Mouse (Mus musculus): ENCODE data around the gene Zc3h12a. TPM values are rescaled to one million over a fixed set of nuclear protein-coding genes. Genes with fewer than 3 reads are reported as not detected.

The Zc3h12a gene
- total and polyA plus RNA-seq, 3 experiments, result 2.1 to 13.4 (median 7.7) TPM

GRCm38 (mm10) chr4:125116090-125116861 lies 11.4 kb downstream of the Zc3h12a start:
- in situ Hi-C loops (cut with MboI; ENCODE audit: low pct_ligation_motif_present, low pct_unique_long_range_greater_than_20kb, low sequenced_read_pairs) (no loop called here), dilution Hi-C loops (cut with MboI; ENCODE audit: extremely low pct_ligation_motif_present, extremely low pct_unique_long_range_greater_than_20kb, low sequenced_read_pairs) (no loop called here)
- peaks cover 35 to 73% of the 10 kb centered on the region in 2 experiments for H3K4me1 ChIP-seq (ENCODE audit: control insufficient read depth in 1 of 2, insufficient read depth in 2 of 2)
- peak overlapping the region; percentile 86 for H3K27ac ChIP-seq (ENCODE audit: insufficient read depth, low read depth)
- TF ChIP-seq TBP (conservative IDR thresholded peaks at IDR 0.05; ENCODE audit: low read depth, low read length) (no peak), ETS1 (conservative IDR thresholded peaks at IDR 0.05; ENCODE audit: low read depth, low read length) (no peak), IRF4 (IDR thresholded peaks at IDR 0.05; ENCODE audit: low read depth, low read length) (peak; percentile 52; the same call in 1 of the 2 replicates), CHD1 (IDR thresholded peaks at IDR 0.05; ENCODE audit: low read depth, low read length) (no peak), MXI1 (IDR thresholded peaks at IDR 0.05; ENCODE audit: low read depth, low read length) (peak; percentile 78; the same call in 1 of the 2 replicates), ELF1 (IDR thresholded peaks at IDR 0.05; ENCODE audit: low read depth, low read length) (peak; percentile 22; the same call in 1 of the 2 replicates), SIN3A (IDR thresholded peaks at IDR 0.05; ENCODE audit: low read length) (no peak), CHD2 (IDR thresholded peaks at IDR 0.05; ENCODE audit: low read length) (no peak), UBTF (IDR thresholded peaks at IDR 0.05; ENCODE audit: low read depth, low read length) (0 out of 2 replicates have a peak, but pooled peaks have one; percentile 56), ZNF384 (IDR thresholded peaks at IDR 0.05; ENCODE audit: low read depth, low read length) (no peak), EP300 (IDR thresholded peaks at IDR 0.05; ENCODE audit: low read length) (peak; percentile 63), RAD21 (IDR thresholded peaks at IDR 0.05; ENCODE audit: low read depth, low read length) (no peak), SMC3 (IDR thresholded peaks at IDR 0.05; ENCODE audit: low read depth, low read length) (no peak), BHLHE40 (IDR thresholded peaks at IDR 0.05; ENCODE audit: low read depth, low read length) (no peak), POLR2A (IDR thresholded peaks at IDR 0.05; ENCODE audit: low read depth, low read length) (peak; percentile 50; the same call in 1 of the 2 replicates), MAZ (IDR thresholded peaks at IDR 0.05; ENCODE audit: low read depth, low read length) (no peak), JUND (conservative IDR thresholded peaks at IDR 0.05; ENCODE audit: low read depth, low read length) (no peak), MAX (IDR thresholded peaks at IDR 0.05; ENCODE audit: low read length) (peak; percentile 88), MYC (IDR thresholded peaks at IDR 0.05; ENCODE audit: low read depth, low read length) (0 out of 2 replicates have a peak, but pooled peaks have one; percentile 58)
- H3K27me3 ChIP-seq (replicated peaks), result no peaks in the 10 kb centered on the region
- peak; percentile 79 for DNase-seq (ENCODE audit: extremely low read depth)
- no peak overlapping the region for H3K4me3 ChIP-seq (replicated peaks in 1 of 3; ENCODE audit: low read depth in 2 of 3, low read length in 2 of 3, poor library complexity in 1 of 3)
- no peaks in the 10 kb centered on the region for H3K9me3 ChIP-seq (replicated peaks; ENCODE audit: low read length)
- H3K4me2 ChIP-seq (ENCODE audit: insufficient read depth, low read depth, poor library complexity, severe bottlenecking), result peak overlapping the region; percentile 7; the same call in 1 of the 2 replicates
- H3K79me2 ChIP-seq (replicated peaks; ENCODE audit: control insufficient read depth, extremely low read depth, insufficient read depth, poor library complexity, severe bottlenecking), result no peaks in the 10 kb centered on the region
- H3K36me3 ChIP-seq (replicated peaks in 1 of 2; ENCODE audit: control insufficient read depth in 1 of 2, insufficient read depth in 1 of 2, low read length in 1 of 2), result peaks cover 28 to 51% of the 10 kb centered on the region in 2 experiments
- H3K9ac ChIP-seq (ENCODE audit: insufficient read depth, low read depth), result no peak overlapping the region

GRCm38 (mm10) chr4:125115710-125116089 lies 11.9 kb downstream of the Zc3h12a start:
- H3K27me3 ChIP-seq (replicated peaks), result no peaks in the 10 kb centered on the region
- H3K4me1 ChIP-seq (ENCODE audit: control insufficient read depth in 1 of 2, insufficient read depth in 2 of 2), result peaks cover 35 to 67% of the 10 kb centered on the region in 2 experiments
- H3K27ac ChIP-seq (ENCODE audit: insufficient read depth, low read depth), result peak overlapping the region; percentile 86
- no peak for TF ChIP-seq RCOR1 (conservative IDR thresholded peaks at IDR 0.05; ENCODE audit: low read depth, low read length)
- TF ChIP-seq ETS1 (conservative IDR thresholded peaks at IDR 0.05; ENCODE audit: low read depth, low read length), result no peak
- no peak for TF ChIP-seq MEF2A (IDR thresholded peaks at IDR 0.05; ENCODE audit: borderline replicate concordance, low read depth, low read length)
- no peak for TF ChIP-seq JUN (IDR thresholded peaks at IDR 0.05; ENCODE audit: insufficient read depth, low read depth, low read length)
- TF ChIP-seq UBTF (IDR thresholded peaks at IDR 0.05; ENCODE audit: low read depth, low read length), result no peak
- TF ChIP-seq KAT2A (IDR thresholded peaks at IDR 0.05; ENCODE audit: insufficient replicate concordance, low read length), result no peak
- TF ChIP-seq MAX (IDR thresholded peaks at IDR 0.05; ENCODE audit: low read length), result no peak
- TF ChIP-seq ZKSCAN1 (IDR thresholded peaks at IDR 0.05; ENCODE audit: borderline replicate concordance, low read depth, low read length), result no peak
- TF ChIP-seq NELFE (IDR thresholded peaks at IDR 0.05; ENCODE audit: low read depth, low read length), result no peak
- TF ChIP-seq POLR2AphosphoS2 (IDR thresholded peaks at IDR 0.05; ENCODE audit: low read depth, low read length), result no peak
- no peak; the same call in 1 of the 2 replicates for TF ChIP-seq ELF1 (IDR thresholded peaks at IDR 0.05; ENCODE audit: low read depth, low read length)
- no peak for TF ChIP-seq NRF1 (IDR thresholded peaks at IDR 0.05; ENCODE audit: low read depth, low read length)
- no peak for TF ChIP-seq CHD2 (IDR thresholded peaks at IDR 0.05; ENCODE audit: low read length)
- TF ChIP-seq USF2 (conservative IDR thresholded peaks at IDR 0.05; ENCODE audit: low read depth, low read length), result no peak
- no peak for TF ChIP-seq TCF12 (IDR thresholded peaks at IDR 0.05; ENCODE audit: low read depth, low read length)
- TF ChIP-seq JUND (conservative IDR thresholded peaks at IDR 0.05; ENCODE audit: low read depth, low read length), result no peak
- TF ChIP-seq MAZ (IDR thresholded peaks at IDR 0.05; ENCODE audit: low read depth, low read length), result no peak
- H3K36me3 ChIP-seq (replicated peaks in 1 of 2; ENCODE audit: control insufficient read depth in 1 of 2, insufficient read depth in 1 of 2, low read length in 1 of 2), result peaks cover 23 to 51% of the 10 kb centered on the region in 2 experiments
- dilution Hi-C loops (cut with MboI; ENCODE audit: extremely low pct_ligation_motif_present, extremely low pct_unique_long_range_greater_than_20kb, low sequenced_read_pairs), result no loop called here
- DNase-seq (ENCODE audit: extremely low read depth), result no peak
- no peak overlapping the region for H3K4me2 ChIP-seq (ENCODE audit: insufficient read depth, low read depth, poor library complexity, severe bottlenecking)
- H3K9me3 ChIP-seq (replicated peaks; ENCODE audit: low read length), result no peaks in the 10 kb centered on the region
- in situ Hi-C loops (cut with MboI; ENCODE audit: low pct_ligation_motif_present, low pct_unique_long_range_greater_than_20kb, low sequenced_read_pairs), result no loop called here
- H3K9ac ChIP-seq (ENCODE audit: insufficient read depth, low read depth), result no peak overlapping the region
- no peak overlapping the region for H3K4me3 ChIP-seq (replicated peaks in 1 of 3; ENCODE audit: low read depth in 2 of 3, low read length in 2 of 3, poor library complexity in 1 of 3)
- no peaks in the 10 kb centered on the region for H3K79me2 ChIP-seq (replicated peaks; ENCODE audit: control insufficient read depth, extremely low read depth, insufficient read depth, poor library complexity, severe bottlenecking)
